Mouse (Mus musculus): Measurements from ENCODE around the gene Atp9a. TPM values are rescaled to one million over a fixed set of nuclear protein-coding genes. Genes with fewer than 3 reads are reported as not detected.
A peak's percentile ranks its signal among the peaks of the same experiment; 100 is the strongest.

The Atp9a gene
- polyA plus RNA-seq, 1 experiment from 2014 or later, result 12.4 TPM

DNA sequence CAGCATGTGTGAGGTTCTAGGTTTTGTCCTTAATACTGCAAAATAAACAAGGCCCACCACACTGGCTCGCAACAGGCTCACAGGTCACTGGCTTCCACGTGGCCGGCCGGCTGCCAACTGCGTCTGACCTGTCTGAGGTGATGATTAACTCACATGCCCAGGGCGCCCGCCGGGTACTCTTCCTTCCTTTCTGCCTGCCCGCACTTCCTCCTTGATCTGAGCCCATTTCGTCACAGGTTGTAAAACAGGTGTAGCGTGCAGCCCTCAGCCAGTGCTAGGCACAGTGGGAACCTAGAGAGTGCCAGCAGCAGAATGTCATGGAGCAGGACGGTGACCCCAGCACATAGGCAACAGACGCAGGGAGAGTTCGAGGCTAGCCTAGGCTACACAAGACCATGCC is 20.9 kb downstream of the Atp9a start:
- H3K27me3 ChIP-seq (ENCODE audit: insufficient read depth, low read length), result no peaks in the 10 kb centered on the region
- WGBS, result 36% methylated on average over 14 of the region's 14 CpGs
- H3K9ac ChIP-seq (replicated peaks; ENCODE audit: low read length), result no peak overlapping the region
- H3K4me2 ChIP-seq (replicated peaks; ENCODE audit: low read depth, low read length), result no peak overlapping the region
- H3K27ac ChIP-seq (ENCODE audit: low read length), result no peak overlapping the region
- peaks cover 11% of the 10 kb centered on the region for H3K4me1 ChIP-seq (ENCODE audit: insufficient read depth, low read length)
- no peaks in the 10 kb centered on the region for H3K9me3 ChIP-seq (ENCODE audit: low read length)
- H3K36me3 ChIP-seq (ENCODE audit: insufficient read depth, low read length), result no peaks in the 10 kb centered on the region
- H3K4me3 ChIP-seq (ENCODE audit: low read length), result no peak overlapping the region
- ATAC-seq (ENCODE audit: low FRiP score, low TSS enrichment), result peak; percentile 85

GRCm38 (mm10) chr2:168719742-168720141 is 22.5 kb downstream of the Atp9a start:
- H3K27ac ChIP-seq (ENCODE audit: low read length), result no peak overlapping the region
- H3K9ac ChIP-seq (replicated peaks; ENCODE audit: low read length), result no peak overlapping the region
- no peaks in the 10 kb centered on the region for H3K27me3 ChIP-seq (ENCODE audit: insufficient read depth, low read length)
- no peaks in the 10 kb centered on the region for H3K9me3 ChIP-seq (ENCODE audit: low read length)
- ATAC-seq (ENCODE audit: low FRiP score, low TSS enrichment), result no peak
- H3K4me2 ChIP-seq (replicated peaks; ENCODE audit: low read depth, low read length), result no peak overlapping the region
- H3K36me3 ChIP-seq (ENCODE audit: insufficient read depth, low read length), result no peaks in the 10 kb centered on the region
- no peak overlapping the region for H3K4me3 ChIP-seq (ENCODE audit: low read length)
- H3K4me1 ChIP-seq (ENCODE audit: insufficient read depth, low read length), result peaks cover 5% of the 10 kb centered on the region; the same call in 1 of the 2 replicates
- 77% methylated on average over 4 of the region's 4 CpGs for WGBS

DNA sequence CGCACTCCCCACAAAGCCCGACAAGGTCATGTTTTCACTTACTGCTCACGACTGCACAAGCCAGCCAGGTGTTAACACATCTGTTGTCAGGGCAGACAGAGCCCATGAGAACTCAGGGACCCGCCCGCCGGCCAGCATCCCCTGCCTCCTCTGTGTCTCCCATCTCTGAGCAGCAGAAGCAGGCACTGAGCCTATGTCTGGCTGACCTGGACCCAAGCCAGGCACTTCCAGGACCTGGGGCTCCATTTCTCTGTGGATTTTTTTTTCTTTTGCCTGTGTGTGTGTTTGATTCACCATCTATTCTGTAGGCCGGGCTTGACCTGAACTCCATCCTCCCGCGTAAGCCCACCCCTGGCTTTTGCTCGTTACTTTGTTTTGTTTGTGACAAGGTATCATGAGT is 23.5 kb downstream of the Atp9a start:
- WGBS, result 73% methylated on average over 10 of the region's 10 CpGs
- Histone ChIP-seq H3K27me3 (ENCODE audit: insufficient read depth, low read length) (no peaks in the 10 kb centered on the region), H3K36me3 (ENCODE audit: insufficient read depth, low read length) (no peaks in the 10 kb centered on the region), H3K9ac (replicated peaks; ENCODE audit: low read length) (no peak overlapping the region), H3K4me1 (ENCODE audit: insufficient read depth, low read length) (peaks cover 5% of the 10 kb centered on the region; the same call in 1 of the 2 replicates), H3K9me3 (ENCODE audit: low read length) (no peaks in the 10 kb centered on the region), H3K4me3 (ENCODE audit: low read length) (no peak overlapping the region), H3K4me2 (replicated peaks; ENCODE audit: low read depth, low read length) (no peak overlapping the region), H3K27ac (ENCODE audit: low read length) (no peak overlapping the region)
- no peak for ATAC-seq (ENCODE audit: low FRiP score, low TSS enrichment)

- no peak overlapping the region for H3K27ac ChIP-seq (ENCODE audit: low read length)
- WGBS, result 95% methylated on average over 2 of the region's 2 CpGs
- H3K9me3 ChIP-seq (ENCODE audit: low read length), result no peaks in the 10 kb centered on the region
- no peak overlapping the region for H3K9ac ChIP-seq (replicated peaks; ENCODE audit: low read length)
- H3K4me1 ChIP-seq (ENCODE audit: insufficient read depth, low read length), result peaks cover 5% of the 10 kb centered on the region; the same call in 1 of the 2 replicates
- ATAC-seq (ENCODE audit: low FRiP score, low TSS enrichment), result no peak
- H3K4me3 ChIP-seq (ENCODE audit: low read length), result no peak overlapping the region
- H3K27me3 ChIP-seq (ENCODE audit: insufficient read depth, low read length), result no peaks in the 10 kb centered on the region
- H3K36me3 ChIP-seq (ENCODE audit: insufficient read depth, low read length), result no peaks in the 10 kb centered on the region
- no peak overlapping the region for H3K4me2 ChIP-seq (replicated peaks; ENCODE audit: low read depth, low read length)
Measured at GRCm38 (mm10) chr2:168718267-168718666, 23.9 kb downstream of the Atp9a start.

DNA sequence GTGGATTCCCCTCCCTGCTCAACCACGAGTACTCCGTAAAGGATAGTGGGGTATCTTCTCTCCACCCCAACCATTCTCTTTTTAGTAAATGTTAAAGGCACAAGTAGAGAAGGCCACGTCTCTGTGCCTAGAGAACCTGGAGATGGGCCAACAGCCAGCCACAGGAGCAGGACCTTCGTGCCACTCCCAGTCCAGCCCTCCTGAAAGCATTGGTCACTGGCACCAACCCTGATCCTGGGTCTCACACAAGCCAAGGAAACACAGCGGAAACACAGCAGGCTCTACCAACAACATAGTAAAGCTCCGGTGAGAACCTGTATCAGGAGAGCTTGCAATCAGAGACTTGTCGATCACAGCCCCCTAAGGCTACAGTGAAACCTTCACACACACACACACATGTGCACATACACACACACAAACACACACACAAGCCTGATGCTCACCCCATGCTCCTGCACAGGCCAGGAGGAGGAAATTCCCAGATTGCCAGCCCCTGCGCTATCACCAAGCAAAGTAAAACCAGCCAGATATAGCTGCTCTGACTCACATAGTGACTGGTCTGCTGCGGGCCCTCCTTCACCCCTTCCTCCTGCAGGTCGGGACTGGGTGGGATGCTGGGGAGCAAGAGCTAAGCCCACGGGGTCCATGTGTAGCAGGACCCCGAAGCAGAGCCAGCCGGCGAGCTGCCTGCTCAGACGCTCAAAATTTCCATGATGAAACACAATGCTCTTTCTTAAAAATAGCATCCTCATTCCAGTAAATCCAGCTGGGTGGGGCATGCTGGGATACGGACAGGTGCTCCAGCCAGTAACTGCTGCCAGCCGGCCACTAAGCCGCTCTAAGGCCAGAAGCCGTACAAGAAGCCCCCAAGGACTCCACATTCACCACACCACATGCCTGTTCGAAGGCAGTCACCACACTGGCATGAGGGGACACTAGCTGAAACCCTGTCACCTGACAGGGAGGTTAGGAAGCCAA is 29.7 kb downstream of the Atp9a start:
- WGBS, result 83% methylated on average over 20 of the region's 20 CpGs
- no peak for ATAC-seq (ENCODE audit: low FRiP score, low TSS enrichment)
- H3K9ac ChIP-seq (replicated peaks; ENCODE audit: low read length), result no peak overlapping the region

GRCm38 (mm10) chr2:168710979-168711378 is 31.2 kb downstream of the Atp9a start:
- no peaks in the 10 kb centered on the region for H3K9me3 ChIP-seq (ENCODE audit: low read length)
- no peaks in the 10 kb centered on the region for H3K27me3 ChIP-seq (ENCODE audit: insufficient read depth, low read length)
- 0 out of 2 replicates have a peak, but pooled peaks cover under 1% of the 10 kb centered on the region for H3K36me3 ChIP-seq (ENCODE audit: insufficient read depth, low read length)
- no peaks in the 10 kb centered on the region for H3K4me1 ChIP-seq (ENCODE audit: insufficient read depth, low read length)
- no peak for ATAC-seq (ENCODE audit: low FRiP score, low TSS enrichment)
- no peak overlapping the region for H3K9ac ChIP-seq (replicated peaks; ENCODE audit: low read length)
- no peak overlapping the region for H3K4me3 ChIP-seq (ENCODE audit: low read length)
- H3K4me2 ChIP-seq (replicated peaks; ENCODE audit: low read depth, low read length), result no peak overlapping the region
- no peak overlapping the region for H3K27ac ChIP-seq (ENCODE audit: low read length)
- WGBS, result 65% methylated on average over 3 of the region's 3 CpGs

More for the DNA sequence above, 29.7 kb downstream of the Atp9a start:
- H3K4me1 ChIP-seq (ENCODE audit: insufficient read depth, low read length), result no peaks in the 10 kb centered on the region
- no peaks in the 10 kb centered on the region for H3K9me3 ChIP-seq (ENCODE audit: low read length)
- no peaks in the 10 kb centered on the region for H3K27me3 ChIP-seq (ENCODE audit: insufficient read depth, low read length)
- H3K27ac ChIP-seq (ENCODE audit: low read length), result no peak overlapping the region
- H3K36me3 ChIP-seq (ENCODE audit: insufficient read depth, low read length), result no peaks in the 10 kb centered on the region
- H3K4me2 ChIP-seq (replicated peaks; ENCODE audit: low read depth, low read length), result no peak overlapping the region
- no peak overlapping the region for H3K4me3 ChIP-seq (ENCODE audit: low read length)

GRCm38 (mm10) chr2:168707766-168708165 is 34.4 kb downstream of the Atp9a start:
- no peak for ATAC-seq (ENCODE audit: low FRiP score, low TSS enrichment)
- H3K4me2 ChIP-seq (replicated peaks; ENCODE audit: low read depth, low read length), result no peak overlapping the region
- no peak overlapping the region for H3K9ac ChIP-seq (replicated peaks; ENCODE audit: low read length)
- H3K4me3 ChIP-seq (ENCODE audit: low read length), result no peak overlapping the region
- no peaks in the 10 kb centered on the region for H3K9me3 ChIP-seq (ENCODE audit: low read length)
- H3K27ac ChIP-seq (ENCODE audit: low read length), result no peak overlapping the region
- no peaks in the 10 kb centered on the region for H3K27me3 ChIP-seq (ENCODE audit: insufficient read depth, low read length)
- 52% methylated on average over 9 of the region's 9 CpGs for WGBS
- H3K36me3 ChIP-seq (ENCODE audit: insufficient read depth, low read length), result peaks cover 3% of the 10 kb centered on the region; the same call in 1 of the 2 replicates
- H3K4me1 ChIP-seq (ENCODE audit: insufficient read depth, low read length), result no peaks in the 10 kb centered on the region

DNA sequence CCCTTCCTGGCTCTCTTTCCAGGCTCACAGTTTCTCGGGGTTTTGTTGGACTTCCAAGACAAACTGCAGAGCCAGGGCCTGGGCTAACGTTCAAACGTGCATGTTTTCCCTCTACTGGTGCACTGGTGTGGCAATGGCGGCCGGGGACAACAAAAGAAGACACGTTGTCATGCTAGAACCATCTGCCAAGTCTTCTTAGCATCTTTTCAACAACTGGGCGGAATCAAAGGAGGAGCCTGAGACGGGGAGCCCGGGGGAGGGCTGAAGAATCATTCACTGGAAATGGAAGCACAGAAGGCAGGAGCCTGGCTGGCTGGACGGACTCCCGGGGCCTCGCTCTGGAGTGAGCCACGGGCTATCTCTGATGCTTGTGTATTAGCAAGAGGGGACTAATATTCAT is 39.9 kb downstream of the Atp9a start:
- H3K27ac ChIP-seq (ENCODE audit: low read length), result no peak overlapping the region
- WGBS, result 49% methylated on average over 13 of the region's 13 CpGs
- H3K4me2 ChIP-seq (replicated peaks; ENCODE audit: low read depth, low read length), result no peak overlapping the region
- H3K4me1 ChIP-seq (ENCODE audit: insufficient read depth, low read length), result no peaks in the 10 kb centered on the region
- peaks cover 6% of the 10 kb centered on the region; the same call in 1 of the 2 replicates for H3K36me3 ChIP-seq (ENCODE audit: insufficient read depth, low read length)
- ATAC-seq (ENCODE audit: low FRiP score, low TSS enrichment), result no peak
- H3K9ac ChIP-seq (replicated peaks; ENCODE audit: low read length), result no peak overlapping the region
- H3K4me3 ChIP-seq (ENCODE audit: low read length), result no peak overlapping the region
- H3K27me3 ChIP-seq (ENCODE audit: insufficient read depth, low read length), result no peaks in the 10 kb centered on the region
- peaks cover 5% of the 10 kb centered on the region; the same call in 1 of the 2 replicates for H3K9me3 ChIP-seq (ENCODE audit: low read length)

DNA sequence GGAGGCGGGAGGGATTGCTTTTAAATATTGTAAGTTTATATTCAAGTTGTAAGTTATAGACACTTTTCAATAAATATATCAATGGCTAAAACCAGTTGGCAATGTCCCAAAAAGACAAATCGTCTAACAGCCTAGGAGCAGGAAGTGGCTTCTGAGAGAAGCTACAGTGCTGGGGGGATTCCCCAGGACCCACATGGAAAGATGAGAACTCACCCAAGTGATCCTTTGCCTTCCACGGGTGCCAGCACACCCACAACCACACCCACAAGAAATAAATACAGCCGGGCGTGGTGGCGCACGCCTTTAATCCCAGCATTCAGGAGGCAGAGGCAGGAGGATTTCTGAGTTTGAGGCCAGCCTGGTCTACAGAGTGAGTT is 47.2 kb downstream of the Atp9a start:
- Histone ChIP-seq H3K9me3 (ENCODE audit: low read length) (peaks cover 5% of the 10 kb centered on the region; the same call in 1 of the 2 replicates), H3K27me3 (ENCODE audit: insufficient read depth, low read length) (no peaks in the 10 kb centered on the region), H3K4me2 (replicated peaks; ENCODE audit: low read depth, low read length) (peak overlapping the region; percentile 49; the same call in 1 of the 2 replicates), H3K4me3 (ENCODE audit: low read length) (no peak overlapping the region), H3K4me1 (ENCODE audit: insufficient read depth, low read length) (peaks cover 10% of the 10 kb centered on the region), H3K36me3 (ENCODE audit: insufficient read depth, low read length) (no peaks in the 10 kb centered on the region), H3K9ac (replicated peaks; ENCODE audit: low read length) (no peak overlapping the region), H3K27ac (ENCODE audit: low read length) (no peak overlapping the region)
- 84% methylated on average over 7 of the region's 7 CpGs for WGBS
- no peak for ATAC-seq (ENCODE audit: low FRiP score, low TSS enrichment)
